Mouse (Mus musculus) G1E (cell line): ENCODE measurements around the gene Selenok.

ENCODE experiments used
- CTCF ChIP-seq: IDR thresholded peaks from 2 replicates; pipeline ENCODE4 v1.5.1; 2012; ENCODE audit warnings: low read depth, low read length, inconsistent platforms, mixed read lengths
- GATA1 ChIP-seq: IDR thresholded peaks from 2 replicates; pipeline ENCODE4 v1.6.1; 2012; ENCODE audit warnings: borderline replicate concordance, low read length, inconsistent platforms, mixed read lengths
- POLR2AphosphoS5 ChIP-seq: IDR thresholded peaks from 2 replicates; pipeline ENCODE4 v1.6.1; 2012; ENCODE audit warnings: low read depth, low read length, inconsistent platforms; ENCODE audit not compliant: insufficient replicate concordance
- TAL1 ChIP-seq: conservative IDR thresholded peaks from 2 replicates; pipeline ENCODE4 v1.6.1; 2012; ENCODE audit warnings: low read depth, low read length, inconsistent platforms, mixed read lengths

- TF ChIP-seq CTCF (no peak), GATA1 (no peak), TAL1 (no peak), POLR2AphosphoS5 (no peak)
Measured at GRCm38 (mm10) chr14:29994976-29995375, 26.9 kb downstream of the Selenok start.
